Mouse (Mus musculus): ENCODE results near the gene Erap1. TPM values are rescaled to one million over a fixed set of nuclear protein-coding genes. Genes with fewer than 3 reads are reported as not detected.
"Not testable (repeated sequence)": the region's sequence is repeated elsewhere in the genome, so short reads cannot be mapped to it uniquely, and the experiment has no call there.

Erap1 gene
- total RNA-seq (2021), result 10 to 100 TPM; 24.0 to 33.5 TPM
- long read RNA-seq, experiment 1, full-length matches to known transcripts, result 4 of 7 reads
- long read RNA-seq, experiment 1, partial matches to known transcripts, result 1 of 7 reads
- long read RNA-seq, experiment 1, other reads (novel, unspliced or antisense), result 2 of 7 reads
- long read RNA-seq, experiment 2, full-length matches to known transcripts, result 3 of 12 reads
- long read RNA-seq, experiment 2, partial matches to known transcripts, result 0 of 12 reads
- long read RNA-seq, experiment 2, other reads (novel, unspliced or antisense), result 9 of 12 reads

DNA sequence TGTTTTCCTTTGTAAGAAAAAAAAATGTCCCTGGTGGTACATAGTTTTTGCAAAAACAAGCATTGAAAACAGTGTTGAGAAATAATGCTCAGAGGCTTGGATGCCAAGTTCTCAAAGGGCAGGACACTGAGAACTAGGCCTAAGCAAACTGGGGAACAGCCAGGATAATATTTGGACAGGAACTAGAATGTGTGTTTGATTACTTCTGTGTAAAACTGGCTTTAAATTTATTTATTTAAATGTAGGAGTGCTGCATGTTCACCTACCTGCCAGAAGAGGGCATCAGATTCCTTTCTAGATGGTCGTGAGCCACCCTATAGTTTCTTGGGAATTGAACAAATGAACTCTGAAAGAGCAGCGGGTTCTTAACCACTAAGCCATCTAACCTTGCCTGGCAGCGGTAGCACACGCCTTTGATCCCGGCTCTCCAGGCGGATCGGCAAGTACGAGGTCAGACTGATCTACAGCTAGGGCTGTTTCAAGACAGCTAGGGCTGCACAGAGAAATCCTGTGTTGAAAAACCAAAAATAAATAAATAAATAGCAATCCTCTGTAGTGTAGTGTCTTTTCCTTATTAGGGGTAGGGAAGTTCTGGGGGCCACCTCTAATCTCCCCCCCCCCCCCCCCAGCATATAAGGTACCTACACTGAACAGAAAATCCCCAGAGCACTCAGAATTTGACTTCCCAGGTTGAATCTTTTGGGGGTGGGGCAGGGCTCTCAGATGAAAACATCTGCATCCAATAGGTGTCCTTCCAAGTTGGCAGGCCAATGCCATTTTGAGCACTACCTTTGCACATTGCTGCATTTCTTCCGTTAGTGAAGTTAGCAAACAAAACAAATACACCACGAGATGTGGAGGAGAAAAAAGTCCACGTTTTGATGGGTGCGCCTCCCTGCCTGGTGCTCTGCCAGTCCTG is at the start of gene Erap1:
TSS of gene Erap1 (plus strand) at position 776 of the 919 bp plus-strand sequence.
- DNase-seq, result peak; percentile 6

DNA sequence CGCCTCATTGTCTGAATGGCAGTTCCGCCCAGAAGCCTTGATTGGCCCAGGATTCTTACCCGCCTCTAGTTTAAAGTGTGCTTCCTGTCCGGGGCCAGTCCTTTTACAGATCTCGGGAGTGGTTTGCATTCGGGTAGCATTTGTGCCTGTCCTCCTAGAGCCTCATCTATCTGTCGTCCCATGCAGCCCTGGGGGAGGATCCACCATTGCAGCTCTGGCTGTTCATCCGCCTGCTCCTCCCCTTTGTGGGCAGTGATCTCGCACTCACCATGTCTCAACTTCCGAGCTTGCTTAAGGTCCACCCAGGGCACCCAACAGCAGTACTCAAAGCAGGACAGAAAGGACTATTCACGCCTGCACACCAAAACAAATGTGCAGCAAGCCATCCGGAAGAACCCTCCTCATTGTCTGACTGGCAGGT is 48.0 kb upstream of the Erap1 start:
- peak; percentile 10 for DNase-seq

DNA sequence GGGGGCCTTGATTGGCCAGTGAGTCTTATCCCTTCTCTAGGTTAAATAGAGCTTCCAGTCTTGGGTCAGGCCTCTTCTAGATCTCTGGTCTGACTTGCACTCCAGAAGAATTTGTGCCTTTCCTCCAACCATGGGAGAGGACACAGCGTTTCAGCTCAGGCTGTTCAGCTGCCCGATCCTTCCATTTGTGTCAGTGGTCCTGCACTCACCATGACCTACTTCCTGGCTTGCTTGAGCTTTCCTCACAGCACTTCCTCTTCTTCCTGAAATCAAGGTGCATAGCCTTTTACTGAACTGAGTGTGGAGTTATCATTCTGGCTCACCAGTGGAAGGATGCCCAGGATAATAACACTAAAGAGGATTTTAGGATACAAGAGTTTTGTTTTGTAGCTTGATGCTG is 47.5 kb upstream of the Erap1 start:
- not testable (repeated sequence) for DNase-seq

DNA sequence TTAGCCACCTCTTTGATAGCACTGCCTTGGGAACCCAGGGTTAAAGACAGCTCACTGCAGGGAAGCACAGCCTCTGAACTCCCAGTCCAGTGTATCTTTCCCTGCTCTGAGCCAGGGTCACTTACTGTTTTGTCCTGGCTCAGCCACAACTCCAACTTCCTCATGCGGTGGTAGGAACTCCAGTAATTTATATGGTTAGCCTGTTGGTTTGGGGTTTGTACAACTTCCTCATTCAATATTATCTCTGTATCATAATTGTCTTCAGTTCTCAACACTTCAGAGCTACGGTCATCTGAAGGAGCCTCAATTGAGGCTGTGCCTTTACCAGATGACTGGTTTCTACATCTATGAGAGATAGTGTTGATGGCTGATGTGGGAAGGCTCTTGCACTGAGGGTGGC is 42.3 kb upstream of the Erap1 start:
- DNase-seq, result not testable (repeated sequence)

DNA sequence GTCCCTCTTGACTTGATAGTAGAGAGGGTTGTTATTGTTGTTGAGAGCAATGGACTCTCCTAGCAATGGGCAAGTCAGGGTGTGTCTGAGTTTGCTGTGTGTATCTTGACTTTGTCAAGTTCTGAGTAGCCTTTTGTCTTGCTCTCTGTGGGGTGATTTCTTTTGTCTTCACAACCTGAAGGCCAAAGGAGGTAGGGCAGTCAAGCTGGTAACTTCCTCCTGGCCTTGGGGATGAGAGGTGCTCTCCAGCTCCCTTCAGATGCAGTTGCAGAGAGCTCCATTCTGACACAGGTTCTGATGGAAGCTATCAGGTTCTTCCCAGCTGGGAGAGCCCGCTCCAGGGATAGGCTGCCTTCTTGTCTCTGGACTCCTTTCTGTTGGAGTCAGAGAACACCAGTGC is 37.6 kb upstream of the Erap1 start:
- DNase-seq, result not testable (repeated sequence)

DNA sequence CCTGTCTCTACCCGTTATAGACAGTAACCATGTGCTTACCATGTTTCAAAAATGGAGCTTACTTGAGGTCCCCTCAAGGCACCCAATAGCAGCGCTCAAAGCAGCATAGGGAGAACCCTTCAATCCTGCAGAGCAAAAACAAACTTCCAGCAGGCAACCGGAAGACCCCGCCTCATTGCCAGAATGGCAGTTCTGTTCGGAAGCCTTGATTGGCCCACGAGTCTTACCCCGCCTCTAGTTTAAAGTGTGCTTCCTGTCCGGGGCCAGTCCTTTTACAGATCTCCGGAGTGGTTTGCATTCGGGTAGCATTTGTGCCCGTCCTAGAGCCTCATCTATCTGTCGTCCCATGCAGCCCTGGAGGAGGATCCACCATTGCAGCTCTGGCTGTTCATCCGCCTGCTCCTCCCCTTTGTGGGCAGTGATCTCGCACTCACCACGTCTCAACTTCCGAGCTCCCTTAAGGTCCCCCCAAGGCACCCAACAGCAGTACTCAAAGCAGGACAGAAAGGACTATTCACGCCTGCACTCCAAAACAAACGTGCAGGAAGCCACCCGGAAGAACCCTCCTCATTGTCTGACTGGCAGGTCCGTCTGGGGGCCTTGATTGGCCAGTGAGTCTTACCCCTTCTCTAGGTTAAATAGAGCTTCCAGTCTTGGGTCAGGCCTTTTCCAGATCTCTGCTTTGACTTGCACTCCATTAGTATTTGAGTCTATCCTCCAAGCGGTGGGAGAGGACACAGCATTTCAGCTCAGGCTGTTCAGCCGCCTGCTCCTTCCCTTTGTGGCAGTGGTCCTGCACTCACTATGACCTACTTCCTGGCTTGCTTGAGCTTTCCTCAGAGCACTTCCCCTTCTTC is 22.0 kb upstream of the Erap1 start:
- peak; percentile 82 for DNase-seq

GRCm38 (mm10) chr13:74632327-74632726 is 7.0 kb upstream of the Erap1 start:
- DNase-seq, result no peak

- no peak for DNase-seq
Observed at GRCm38 (mm10) chr13:74632857-74633256, 6.5 kb upstream of the Erap1 start.

DNA sequence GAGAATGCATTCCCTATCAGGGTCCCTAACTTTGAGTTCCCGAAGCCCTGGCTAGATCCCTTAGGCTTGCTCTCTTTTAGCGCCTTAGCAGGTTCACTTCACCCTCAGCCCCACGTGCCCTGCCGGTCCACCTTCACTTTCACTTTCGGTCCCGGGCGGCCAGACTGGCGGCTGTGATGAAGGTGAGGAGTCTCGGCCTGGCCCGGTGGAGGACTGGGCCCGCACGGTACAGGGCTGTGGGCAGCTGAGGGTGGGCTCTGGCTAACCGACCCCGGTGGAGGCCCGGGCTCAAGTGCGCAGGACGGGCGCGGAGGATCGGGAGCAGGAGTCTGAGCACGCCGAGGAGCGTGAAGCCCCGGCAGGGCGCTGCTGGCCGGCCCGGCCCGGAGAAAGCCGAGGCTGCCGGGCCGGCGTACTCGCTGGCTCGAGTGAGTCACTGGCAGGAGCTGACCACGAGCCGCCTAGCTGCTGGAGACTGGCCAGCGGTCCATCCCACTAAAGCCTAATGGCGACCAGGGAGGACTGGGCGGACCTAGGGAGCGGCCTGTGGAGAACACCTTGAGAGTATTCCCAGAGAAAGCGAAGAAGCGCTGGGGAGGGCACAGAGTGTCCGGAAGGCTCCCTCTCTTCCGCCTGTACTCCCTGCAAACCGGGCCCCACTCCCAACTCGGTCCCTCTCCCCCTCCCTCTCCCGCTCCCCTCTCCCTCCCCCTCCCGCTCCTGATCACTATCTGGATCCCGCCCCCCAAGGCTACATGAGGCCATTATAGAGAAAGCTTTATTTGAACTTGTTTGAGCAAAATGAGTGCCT is 549 bp downstream of the Erap1 start:
- peak; percentile 84 for DNase-seq

DNA sequence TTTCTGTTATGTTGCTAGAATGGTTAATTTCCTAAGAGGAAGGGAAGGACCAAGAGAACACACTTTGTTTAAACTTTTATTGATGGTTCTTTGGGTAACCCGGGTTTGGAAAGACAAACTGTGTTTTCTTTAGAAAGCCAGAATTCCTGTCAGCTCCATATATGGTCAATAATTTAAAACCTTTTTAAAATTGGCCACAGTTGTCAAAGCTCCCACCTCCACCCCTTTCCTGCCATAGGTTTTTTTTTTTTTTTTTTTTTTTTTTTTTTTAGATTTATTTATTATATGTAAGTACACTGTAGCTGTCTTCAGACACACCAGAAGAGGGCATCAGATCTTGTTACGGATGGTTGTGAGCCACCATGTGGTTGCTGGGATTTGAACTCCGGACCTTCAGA is 1.2 kb downstream of the Erap1 start:
- not testable (repeated sequence) for DNase-seq

- DNase-seq, result no peak
Observed at GRCm38 (mm10) chr13:74695497-74696193, 56.3 kb downstream of the Erap1 start.

DNA sequence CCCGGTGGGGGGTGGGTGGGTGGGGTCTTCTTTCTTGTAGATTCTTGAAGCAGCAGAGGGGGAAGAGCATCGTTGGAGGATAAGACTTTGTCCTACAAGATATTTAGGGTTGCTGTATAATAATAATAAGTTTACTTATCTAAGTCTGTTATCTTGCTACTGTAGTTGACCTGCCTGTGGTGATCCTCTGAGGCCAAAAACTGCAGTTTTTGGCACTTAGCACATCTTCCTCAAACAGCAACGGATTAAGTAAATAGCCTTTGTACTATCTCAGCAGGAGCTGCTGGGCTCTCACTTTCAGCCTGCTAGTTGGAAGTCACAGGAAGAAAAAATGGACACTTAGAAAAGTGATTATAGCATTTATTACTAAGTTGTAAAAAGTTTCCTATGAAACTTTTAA is 56.9 kb downstream of the Erap1 start:
- DNase-seq, result no peak

- no peak for DNase-seq
Observed at GRCm38 (mm10) chr13:74719002-74719401, 79.6 kb downstream of the Erap1 start.

- no peak for DNase-seq
Observed at GRCm38 (mm10) chr13:74733726-74734125, 94.4 kb downstream of the Erap1 start.

GRCm38 (mm10) chr13:74735834-74736233 is 96.5 kb downstream of the Erap1 start:
- DNase-seq, result no peak

DNA sequence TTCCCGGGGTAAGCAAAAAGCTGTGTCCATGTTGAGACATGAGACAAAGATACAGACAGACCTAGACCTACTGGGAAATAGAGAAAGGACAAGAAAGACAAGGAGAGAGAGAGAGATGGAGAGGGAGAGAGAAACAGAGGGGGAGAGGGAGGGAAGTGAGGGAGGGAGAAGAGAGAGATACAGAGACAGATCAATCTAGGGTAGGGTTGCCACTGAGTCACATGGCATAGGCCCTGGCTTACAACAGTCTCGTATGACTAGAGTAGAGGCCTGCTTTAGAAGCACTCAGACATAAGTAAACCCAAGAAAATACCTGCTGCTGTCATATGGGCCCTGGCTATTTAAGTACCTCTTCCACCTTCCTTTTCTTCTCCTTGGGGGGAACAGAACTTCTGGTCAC is 97.0 kb downstream of the Erap1 start:
- DNase-seq, result no peak

Data from gastrocnemius, postnatal 25 days (tissue).